Mouse (Mus musculus): Measurements from ENCODE around the gene Rrp8. TPM values are rescaled to one million over a fixed set of nuclear protein-coding genes. Genes with fewer than 3 reads are reported as not detected.

The Rrp8 gene
- total RNA-seq (2022): 10 to 100 TPM; 10.5 to 15.6 (median 13.4) TPM

DNA sequence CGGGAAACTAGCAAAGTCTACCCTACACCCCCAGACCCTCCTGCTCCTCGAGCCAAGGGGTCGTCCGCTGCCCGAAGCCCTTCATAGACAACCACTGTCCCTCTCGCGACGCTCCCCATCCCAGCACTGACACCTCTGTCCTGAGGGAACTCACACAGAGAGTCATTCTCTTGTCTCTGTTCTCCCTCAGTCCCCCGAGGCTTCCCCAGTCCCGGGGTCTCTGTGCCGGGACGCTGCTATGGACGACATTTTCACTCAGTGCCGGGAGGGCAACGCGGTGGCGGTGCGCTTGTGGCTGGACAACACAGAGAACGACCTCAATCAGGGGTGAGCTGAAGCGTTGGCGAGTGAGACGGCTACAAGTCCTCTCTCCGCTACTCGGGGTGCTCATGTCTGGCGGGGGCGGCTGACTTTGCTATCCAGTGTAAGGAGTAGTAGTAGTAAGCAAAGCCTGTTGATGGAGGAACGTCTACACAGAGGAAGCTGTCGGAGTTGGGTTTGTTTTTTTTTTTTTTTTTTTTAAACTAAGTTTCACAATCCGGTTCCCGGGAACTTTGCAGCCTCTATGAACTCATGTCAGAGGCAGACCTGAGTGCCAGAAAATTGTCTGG, at the start of gene Rrp8:
Gene Rrp8, minus strand, starts transcription at position 475 of the 611 bp plus-strand sequence.
- DNase-seq (ENCODE audit: low spot score in 2 of 2): peak in 1 of 2 experiments; percentile 23

DNA sequence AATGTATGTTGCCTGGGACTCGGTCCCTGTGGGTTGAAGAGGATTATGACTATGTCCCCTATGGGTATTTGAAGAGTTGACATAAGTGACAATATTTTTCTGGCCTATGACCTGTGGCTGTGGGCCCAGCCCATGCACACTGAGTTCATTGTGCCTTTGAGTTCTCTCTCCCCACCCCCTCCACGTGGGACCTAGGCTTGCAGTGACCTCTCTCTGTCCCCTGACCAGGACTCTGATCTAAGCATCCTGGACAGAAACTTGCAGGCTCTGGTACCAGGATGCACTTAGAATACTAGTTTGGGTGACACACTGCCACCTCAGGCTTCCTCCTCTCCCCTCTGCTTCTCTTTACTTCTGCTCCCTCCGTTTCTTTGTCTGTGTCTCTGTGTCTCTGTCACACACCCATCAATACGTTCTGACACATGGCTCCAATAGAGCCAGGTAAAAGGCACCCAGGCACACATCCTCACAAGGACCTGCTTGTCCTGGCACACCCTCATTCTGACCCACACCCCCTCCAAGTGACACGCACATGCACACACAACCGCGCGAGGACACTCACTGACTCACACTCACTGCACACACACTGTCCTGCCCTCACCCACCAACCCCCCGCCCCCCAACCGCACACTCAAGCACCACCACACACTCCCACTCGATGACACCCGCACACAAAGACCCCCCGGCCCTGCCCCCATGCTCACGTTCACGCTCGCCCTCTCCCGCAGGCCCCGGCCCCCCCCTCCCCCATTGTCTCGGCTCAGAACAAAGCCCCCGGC, 49.5 kb upstream of the Rrp8 start:
- no peak for DNase-seq (ENCODE audit: low spot score in 2 of 2)

DNA sequence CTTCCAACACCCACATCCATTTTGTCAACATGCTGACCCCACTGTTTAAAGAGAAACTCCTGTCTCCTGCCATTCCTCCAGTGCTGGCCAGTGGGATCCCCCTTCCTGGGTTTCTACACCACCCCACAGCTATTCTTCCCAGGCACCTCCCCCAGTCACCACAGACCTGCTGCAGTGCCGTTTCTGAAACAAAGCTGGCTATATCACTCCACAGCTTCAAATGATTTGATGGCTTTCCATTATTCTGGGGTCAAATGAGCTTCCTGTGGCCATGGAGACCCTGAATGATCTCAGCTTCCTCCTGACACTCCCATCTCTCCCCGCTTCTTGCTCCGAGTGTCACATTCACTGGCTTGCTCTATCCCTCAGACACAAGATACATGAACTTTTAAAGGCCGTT, 47.4 kb upstream of the Rrp8 start:
- no peak for DNase-seq (ENCODE audit: low spot score in 2 of 2)

DNA sequence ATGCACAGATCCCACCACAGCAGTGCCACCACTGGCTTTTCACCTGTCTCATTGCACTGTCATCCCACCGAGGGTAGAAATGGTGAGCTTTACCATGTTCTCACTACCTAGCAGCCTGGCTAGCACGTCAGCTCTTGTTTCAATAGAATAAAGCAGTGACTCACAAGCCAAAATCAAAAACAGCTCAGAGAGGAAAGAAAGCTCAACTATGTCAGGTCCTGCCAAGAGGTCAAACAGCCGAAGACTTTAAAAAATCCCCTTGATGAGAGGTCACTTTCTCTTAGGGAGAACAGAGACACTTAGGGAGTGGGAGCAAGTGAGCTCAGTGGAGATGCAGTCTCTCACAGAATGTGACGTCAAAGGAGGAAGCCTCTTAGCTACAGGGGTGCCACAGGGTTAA, 46.7 kb upstream of the Rrp8 start:
- DNase-seq (ENCODE audit: low spot score in 2 of 2): no peak

DNA sequence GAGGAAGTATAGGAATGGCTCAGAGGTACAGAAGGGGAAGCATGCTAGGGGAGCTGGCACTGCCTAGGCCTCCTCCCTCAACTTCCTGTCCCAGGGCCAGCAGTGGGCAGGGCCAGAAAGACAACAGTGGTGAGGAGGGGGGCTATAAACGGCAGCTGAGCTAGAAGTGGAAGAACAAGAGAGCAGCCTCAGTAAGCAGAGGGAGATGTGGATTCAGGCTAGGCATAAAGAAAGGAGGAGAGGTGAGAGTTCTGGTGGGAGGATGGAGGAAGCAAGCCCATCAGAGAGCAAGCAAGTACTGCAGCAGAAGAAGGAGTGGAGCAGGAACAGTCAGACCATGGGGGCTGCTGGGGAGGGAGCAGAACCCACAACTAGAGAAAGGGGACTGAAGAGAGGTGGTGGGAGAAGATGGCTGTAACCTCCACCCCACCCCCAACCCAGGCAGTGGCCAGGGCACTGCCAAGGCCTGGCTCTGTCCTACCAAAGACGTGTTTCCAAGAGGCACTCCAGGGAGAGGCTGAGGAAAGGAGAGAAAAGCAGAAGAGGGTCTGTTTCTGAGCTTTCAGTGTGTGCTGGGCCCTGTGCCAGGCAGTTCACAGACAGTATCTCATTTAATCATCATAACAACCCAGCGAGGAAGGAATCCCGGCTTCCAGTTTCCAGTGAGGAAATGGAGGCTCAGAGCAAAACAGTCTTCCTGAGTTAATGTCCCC, 41.5 kb upstream of the Rrp8 start:
- DNase-seq (ENCODE audit: low spot score in 2 of 2): no peak

DNA sequence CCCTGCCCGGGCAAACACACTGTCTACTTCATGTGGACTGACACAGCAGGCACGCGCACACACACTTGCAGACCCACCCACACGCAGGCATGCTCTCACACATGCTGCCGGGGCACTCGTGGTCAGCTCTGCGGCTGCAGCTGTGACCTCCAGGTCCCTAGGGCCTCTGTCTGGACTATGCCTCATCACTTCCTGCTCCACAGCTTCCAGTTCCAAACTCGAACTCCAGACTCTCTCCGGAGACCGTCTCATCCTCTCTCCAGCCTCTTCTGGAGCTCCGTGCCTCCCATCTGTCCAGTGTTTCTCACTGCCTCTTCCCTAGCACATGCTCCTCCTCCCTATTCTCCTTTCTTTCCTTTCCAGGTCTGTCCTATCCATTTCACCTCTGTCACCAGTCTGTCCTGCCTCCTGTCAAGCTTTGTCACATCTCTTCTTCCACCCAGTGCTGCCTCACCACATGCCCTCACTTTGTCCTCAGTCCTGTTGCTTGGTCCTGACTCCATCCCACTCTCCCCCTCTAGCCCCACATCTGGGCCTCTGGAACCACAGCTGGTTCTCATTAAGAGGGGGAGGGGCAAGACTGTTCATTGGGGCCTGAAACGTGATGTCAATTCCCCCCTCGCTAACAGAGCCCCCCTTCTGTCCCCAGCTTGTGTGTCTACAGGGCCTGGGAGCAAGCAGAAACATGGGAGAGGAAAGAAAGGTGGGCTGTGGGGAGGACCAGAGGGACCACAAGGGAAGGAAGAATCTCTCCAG, 40.8 kb upstream of the Rrp8 start:
- DNase-seq (ENCODE audit: low spot score in 2 of 2): peak; percentile 66 to 80

DNA sequence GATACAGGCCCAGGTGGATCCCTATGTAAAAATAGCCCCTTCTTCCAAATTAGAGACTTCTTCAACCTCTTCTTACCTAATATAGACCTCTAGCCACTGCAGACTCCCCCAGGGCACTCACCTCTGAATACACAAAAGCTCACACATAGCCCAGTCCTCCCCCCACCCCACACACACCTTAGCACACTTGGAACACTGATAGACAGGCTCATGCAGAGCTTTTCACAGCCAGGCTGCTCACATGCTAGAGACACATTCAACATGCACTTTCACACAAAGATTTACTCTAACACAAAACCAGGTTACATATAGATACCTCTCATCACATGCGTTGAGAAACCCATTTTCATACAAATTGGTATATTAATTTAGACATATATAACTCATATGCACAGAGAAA, 40.1 kb upstream of the Rrp8 start:
- DNase-seq (ENCODE audit: low spot score in 2 of 2): no peak

DNA sequence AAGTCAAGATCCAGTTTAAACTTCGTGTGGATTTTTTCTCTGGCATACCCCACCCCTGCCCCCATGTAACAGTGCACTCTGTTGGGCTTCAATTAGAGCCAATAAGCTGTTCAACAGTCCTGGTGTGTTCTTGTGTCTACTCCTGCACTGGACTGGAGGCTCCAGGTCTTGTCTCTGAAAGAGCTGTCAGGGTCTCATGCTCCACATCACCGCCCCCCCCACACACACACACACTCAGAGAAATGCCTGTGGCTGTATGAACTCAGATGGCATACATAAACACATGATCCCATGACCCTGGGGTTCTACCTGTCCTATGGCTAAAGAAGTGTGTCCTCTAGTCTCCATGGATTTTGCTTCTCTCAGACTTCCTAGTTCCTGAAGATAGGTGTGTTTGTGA, 38.8 kb upstream of the Rrp8 start:
- no peak for DNase-seq (ENCODE audit: low spot score in 2 of 2)

DNA sequence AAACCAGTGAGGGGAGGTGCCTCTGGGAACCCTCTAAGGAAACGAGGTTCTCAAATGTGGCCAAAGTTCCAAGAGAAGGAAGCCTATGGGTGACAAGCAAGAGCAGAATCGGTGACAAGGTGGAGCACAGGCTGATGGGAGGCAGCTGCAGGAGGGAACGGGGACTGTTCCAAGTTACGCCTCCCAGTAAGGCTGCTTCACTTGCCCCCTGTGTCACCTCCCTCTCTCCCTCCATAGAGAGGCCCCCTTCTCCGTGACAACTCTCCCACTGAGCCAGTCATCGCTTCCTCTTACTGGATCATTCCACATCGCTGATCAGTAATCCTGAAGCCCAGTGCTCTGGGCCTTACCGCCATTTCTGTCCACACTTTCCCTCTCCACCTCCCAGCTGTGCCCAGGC, 37.5 kb upstream of the Rrp8 start:
- DNase-seq (ENCODE audit: low spot score in 2 of 2): no peak

DNA sequence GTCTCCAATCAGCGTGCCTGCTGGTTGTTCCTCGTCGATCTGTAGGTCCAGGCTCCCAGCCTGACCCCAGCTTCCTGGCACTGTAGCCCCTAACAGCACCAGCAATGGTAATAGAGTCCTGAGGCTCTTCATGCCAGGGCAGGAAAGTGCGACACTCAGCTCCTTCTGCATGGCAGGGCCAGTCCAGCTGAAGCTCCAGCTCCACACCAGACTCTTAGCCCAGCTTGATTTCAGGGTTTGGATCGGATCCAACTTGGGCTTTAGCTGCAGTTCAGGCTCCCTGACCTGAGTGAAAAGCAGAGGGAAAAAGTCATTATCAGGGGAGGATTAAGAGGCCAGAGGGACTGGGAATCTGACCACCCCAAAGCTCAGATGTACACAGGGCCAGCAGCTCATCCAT, 35.9 kb upstream of the Rrp8 start:
- no peak for DNase-seq (ENCODE audit: low spot score in 2 of 2)

DNA sequence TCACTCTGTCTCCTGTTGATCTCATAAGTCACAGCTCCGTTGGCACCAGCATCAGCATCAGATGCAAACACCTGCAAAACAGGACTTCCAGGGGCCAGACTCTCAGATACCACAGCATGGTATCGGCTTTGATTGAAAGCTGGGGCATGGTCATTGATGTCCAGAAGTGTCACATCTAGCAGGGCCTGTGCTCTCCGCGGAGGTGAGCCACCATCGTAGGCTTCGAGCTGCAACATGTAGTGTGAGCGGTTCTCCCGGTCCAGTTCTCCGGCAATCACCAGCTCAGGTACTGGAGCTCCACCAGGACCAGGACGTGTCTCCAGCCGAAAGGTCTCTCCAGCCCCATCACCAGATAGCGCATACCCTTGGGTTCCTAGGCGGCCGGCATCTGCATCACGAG, 35.1 kb upstream of the Rrp8 start:
- no peak for DNase-seq (ENCODE audit: low spot score in 2 of 2)

DNA sequence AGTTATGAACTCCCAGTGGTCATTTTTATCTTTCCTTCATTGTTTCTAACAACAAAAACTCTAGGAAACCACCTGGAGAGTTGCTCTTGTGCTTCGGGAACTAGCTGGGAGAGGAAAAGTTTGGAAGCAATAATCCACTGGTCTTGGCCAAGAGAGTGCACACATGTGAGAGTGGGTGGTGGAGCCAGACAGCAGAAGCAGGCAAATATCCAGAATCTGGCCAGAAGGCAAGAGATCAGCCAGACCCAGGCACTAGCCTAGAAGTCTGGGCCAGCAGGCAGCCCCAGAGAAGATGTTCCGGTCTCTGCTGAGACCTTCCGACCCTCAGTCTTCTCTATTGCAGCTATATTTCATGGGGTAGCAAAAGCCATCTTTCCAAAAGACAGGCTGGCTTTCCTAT, 32.8 kb upstream of the Rrp8 start:
- peak; percentile 25 to 46 for DNase-seq (ENCODE audit: low spot score in 2 of 2)

DNA sequence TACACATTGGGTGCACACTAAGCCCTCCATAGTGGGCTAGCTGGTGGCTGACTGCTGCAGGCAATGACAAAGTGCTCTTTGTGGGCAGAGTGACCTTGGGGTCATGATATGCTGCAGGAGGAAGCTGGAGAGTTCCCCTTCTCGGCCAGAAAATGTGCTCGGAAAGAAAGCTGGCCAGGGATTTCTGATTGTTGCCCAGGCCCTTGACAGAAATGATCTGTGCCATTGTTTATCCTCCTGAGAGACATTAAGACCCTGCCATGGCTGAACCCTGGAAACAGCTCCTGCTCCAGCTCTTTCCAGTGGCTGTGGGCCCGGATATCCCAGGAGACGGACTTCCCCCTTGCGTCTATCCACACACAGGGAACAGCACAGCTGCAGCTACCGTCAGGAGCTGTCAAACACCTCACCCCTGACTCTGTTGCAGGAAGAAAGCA, 30.6 kb upstream of the Rrp8 start:
- no peak for DNase-seq (ENCODE audit: low spot score in 2 of 2)

DNA sequence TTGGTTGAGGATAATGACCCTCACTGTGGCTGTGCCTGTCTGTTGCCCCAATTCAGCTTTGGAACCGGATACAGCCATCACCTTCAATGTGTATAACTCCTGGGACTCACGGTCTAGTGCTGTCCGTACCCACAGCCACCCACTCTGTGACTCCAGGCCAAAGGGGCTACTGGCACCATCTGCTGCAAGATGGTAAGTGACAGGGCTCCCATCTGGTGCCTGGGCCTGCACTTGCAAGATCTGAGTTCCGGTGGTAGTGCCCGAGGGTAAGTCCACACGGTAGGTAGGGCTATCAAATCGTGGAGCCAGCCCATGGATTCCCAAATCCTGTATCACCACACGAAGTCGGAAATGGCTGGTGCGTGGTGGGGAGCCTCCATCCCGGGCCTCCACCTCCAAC, 27.1 kb upstream of the Rrp8 start:
- DNase-seq (ENCODE audit: low spot score in 2 of 2): no peak

DNA sequence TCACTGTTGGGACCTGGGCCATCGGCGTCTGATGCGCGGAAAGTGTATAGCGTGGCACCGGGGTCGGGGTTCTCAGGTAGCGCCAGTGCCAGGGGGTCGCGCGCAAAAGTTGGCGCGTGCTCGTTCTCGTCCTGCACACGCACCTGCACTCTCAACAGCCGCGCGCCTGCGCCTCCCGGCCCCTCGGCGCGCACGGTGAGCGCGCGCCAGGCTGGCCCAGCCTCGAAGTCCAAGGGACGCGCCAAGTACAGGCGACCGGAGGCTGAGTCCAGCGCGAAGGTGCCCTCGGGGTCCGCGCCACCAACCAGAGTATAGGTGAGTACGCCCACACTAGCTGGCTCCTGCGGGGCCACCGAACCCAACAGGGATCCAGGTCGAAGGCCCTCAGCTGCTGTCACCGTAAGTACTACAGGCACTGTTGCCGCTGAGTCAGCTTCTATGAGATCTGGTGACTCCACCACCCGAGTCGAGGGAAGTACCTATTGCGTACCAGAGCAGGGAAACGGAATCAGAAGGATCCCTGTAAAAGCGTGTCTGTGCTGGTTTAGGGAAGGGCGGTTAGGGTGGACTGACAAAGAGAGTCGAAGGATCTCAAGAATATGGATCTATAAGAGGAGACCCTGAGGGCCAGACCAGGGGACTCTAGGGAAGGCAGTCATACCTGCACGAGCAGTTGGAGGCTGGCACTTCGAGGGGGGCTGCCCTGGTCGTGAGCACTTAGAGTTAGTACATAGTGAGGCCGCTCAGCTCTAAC, 25.5 kb upstream of the Rrp8 start:
- DNase-seq (ENCODE audit: low spot score in 2 of 2): no peak

DNA sequence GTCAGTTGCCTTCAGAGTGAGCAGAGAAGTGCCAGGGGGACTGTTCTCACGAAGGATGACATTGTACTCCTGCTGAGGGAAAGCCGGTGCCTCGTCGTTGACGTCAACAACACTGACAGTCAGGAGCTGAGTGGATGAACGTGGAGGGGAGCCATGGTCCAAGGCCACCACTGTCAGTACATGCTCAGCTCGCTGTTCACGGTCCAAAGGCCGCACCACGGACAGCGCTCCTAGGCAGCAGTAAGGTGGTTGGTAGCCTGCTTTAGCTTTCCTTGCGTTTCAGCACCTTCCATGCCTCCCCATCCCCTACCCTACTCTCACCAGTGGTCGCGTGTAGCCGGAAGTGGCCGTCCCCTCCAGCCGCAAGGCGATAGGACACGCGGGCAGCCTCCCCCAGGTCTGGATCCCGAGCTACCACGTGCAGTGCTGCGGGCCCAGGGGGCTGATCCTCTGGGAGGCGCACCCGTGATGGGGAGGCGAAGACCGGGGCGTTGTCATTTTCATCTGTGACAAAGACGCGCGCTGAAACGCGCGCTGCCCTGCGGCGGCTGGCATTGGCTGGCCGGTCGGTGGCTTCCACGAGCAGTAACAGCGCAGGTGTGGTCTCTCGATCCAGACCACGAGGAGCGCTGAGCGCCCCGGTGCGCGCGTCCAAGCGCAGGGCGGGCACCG, 24.8 kb upstream of the Rrp8 start:
- DNase-seq (ENCODE audit: low spot score in 2 of 2): no peak

DNA sequence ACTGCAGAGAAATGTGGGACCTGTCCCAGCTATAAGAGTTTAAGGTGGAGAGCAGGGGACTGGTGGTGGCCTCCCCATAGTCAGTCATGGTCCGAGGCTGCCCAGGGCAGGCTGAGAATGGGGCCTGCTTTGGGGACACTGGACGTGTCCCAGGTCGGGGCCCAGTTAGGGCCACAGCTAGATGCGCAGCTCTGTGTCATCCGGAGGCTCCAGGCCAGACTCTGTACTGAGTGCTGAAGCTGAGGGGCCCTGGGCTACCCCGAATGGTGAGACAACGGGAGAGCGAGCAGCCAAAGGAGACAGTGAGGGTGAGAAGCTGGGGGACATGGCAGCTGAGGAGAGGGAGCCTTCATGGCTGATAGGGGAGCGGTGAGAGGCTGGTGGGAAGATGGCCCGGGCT, 16.1 kb upstream of the Rrp8 start:
- DNase-seq (ENCODE audit: low spot score in 2 of 2): peak in 1 of 2 experiments; percentile 2

DNA sequence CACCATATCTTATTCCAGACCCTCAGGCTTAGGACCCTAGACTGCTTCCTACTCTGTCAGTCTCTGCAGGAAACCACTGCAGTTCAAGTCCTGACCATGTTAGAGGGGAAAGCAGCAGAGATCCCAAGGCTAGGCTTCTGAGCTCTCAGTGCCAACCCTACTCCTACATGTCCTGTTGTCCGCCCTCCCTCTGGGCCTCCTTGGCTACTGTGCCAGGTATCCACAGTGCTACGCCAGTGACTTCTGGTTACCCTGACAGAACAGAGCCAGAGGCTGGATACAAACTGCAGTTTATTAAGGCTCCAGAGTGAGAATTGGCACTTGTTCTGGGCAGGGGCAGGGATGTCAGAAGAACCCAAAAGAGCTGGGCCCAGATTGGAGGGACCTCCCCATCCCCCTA, 15.5 kb upstream of the Rrp8 start:
- no peak for DNase-seq (ENCODE audit: low spot score in 2 of 2)

DNA sequence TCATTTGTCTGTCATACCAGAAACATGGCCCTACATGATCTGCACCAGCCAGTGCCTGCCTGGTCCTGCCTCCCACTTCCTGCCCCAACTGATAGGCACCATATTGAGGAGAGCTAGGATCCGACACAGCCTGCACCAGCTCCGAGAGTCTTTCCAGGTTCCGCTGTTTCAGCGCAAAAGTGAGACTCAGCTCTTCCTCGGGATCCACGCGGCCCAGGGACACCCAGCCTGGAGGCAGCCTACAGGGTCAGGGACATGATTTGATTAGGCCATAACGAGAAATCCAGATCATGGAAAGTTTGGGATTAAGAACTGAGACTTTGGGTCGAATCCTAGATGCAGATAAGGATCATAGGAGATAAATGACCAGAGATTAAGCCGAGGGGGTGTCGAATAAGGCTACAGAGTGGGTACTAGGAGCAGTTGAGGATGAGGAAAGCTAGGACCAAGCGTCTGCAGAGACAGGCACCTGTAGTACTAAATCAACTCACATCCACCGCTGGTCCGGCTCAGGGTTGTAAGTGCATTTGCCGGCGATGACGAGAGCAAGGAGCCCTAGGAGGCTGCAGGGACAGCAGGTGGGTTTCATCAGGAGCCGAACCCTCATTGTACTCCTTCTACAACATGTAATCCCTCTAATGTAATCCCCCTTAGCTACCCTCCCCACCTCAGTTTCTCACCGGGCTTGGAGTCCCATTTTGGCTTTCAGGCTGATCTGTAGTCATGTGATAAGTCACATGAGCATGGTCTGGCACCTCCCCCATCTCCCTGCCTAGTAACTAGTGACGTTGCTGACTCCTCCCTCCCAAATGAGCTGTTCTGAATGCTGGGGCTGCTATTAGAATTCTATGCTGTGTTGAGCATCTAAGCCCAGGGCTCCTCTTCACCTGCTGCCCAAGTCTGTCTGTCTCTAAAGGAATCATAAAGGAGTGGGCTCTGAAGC, 14.6 kb upstream of the Rrp8 start, which contains the start of gene Tpp1:
Gene Tpp1, minus strand, starts transcription at position 745 of the 943 bp plus-strand sequence.
- DNase-seq (ENCODE audit: low spot score in 2 of 2): peak; percentile 87 to 88
